Mouse (Mus musculus): ENCODE data around the gene Heatr1. TPM values are rescaled to one million over a fixed set of nuclear protein-coding genes. Genes with fewer than 3 reads are reported as not detected.

Gene Heatr1
- total and polyA plus RNA-seq, 3 experiments = 69.6 to 149 (median 92.3) TPM

GRCm38 (mm10) chr13:12433843-12434242 is 39.0 kb downstream of the Heatr1 start:
- dilution Hi-C loops (cut with MboI; ENCODE audit: extremely low pct_ligation_motif_present, extremely low pct_unique_long_range_greater_than_20kb, low sequenced_read_pairs) = no loop called here
- in situ Hi-C loops (cut with MboI; ENCODE audit: low pct_ligation_motif_present, low pct_unique_long_range_greater_than_20kb, low sequenced_read_pairs) = no loop called here
- H3K27me3 ChIP-seq (replicated peaks) = no peaks in the 10 kb centered on the region
- no peak overlapping the region for H3K4me3 ChIP-seq (replicated peaks in 1 of 3; ENCODE audit: low read depth in 2 of 3, low read length in 2 of 3, poor library complexity in 1 of 3)
- H3K9me3 ChIP-seq (replicated peaks; ENCODE audit: low read length) = no peaks in the 10 kb centered on the region
- H3K79me2 ChIP-seq (replicated peaks; ENCODE audit: control insufficient read depth, extremely low read depth, insufficient read depth, poor library complexity, severe bottlenecking) = 0 out of 2 replicates have a peak, but pooled peaks cover 2% of the 10 kb centered on the region
- H3K4me2 ChIP-seq (ENCODE audit: insufficient read depth, low read depth, poor library complexity, severe bottlenecking) = no peak overlapping the region
- H3K27ac ChIP-seq (ENCODE audit: insufficient read depth, low read depth) = no peak overlapping the region
- no peak for TF ChIP-seq POLR2AphosphoS2 (IDR thresholded peaks at IDR 0.05; ENCODE audit: low read depth, low read length)
- TF ChIP-seq CHD1 (IDR thresholded peaks at IDR 0.05; ENCODE audit: low read depth, low read length) = no peak
- TF ChIP-seq ZKSCAN1 (IDR thresholded peaks at IDR 0.05; ENCODE audit: borderline replicate concordance, low read depth, low read length) = no peak
- no peak for TF ChIP-seq E2F4 (IDR thresholded peaks at IDR 0.05; ENCODE audit: insufficient replicate concordance, low read depth, low read length)
- no peak for TF ChIP-seq MYC (IDR thresholded peaks at IDR 0.05; ENCODE audit: low read depth, low read length)
- no peak for TF ChIP-seq JUN (IDR thresholded peaks at IDR 0.05; ENCODE audit: insufficient read depth, low read depth, low read length)
- no peak for TF ChIP-seq POLR2A (IDR thresholded peaks at IDR 0.05; ENCODE audit: low read depth, low read length)
- no peak for TF ChIP-seq RAD21 (IDR thresholded peaks at IDR 0.05; ENCODE audit: low read depth, low read length)
- TF ChIP-seq BHLHE40 (IDR thresholded peaks at IDR 0.05; ENCODE audit: low read depth, low read length) = no peak
- no peak for TF ChIP-seq TCF12 (IDR thresholded peaks at IDR 0.05; ENCODE audit: low read depth, low read length)
- H3K4me1 ChIP-seq (ENCODE audit: control insufficient read depth in 1 of 2, insufficient read depth in 2 of 2) = no peaks in the 10 kb centered on the region
- peaks cover 80 to 98% of the 10 kb centered on the region in 2 experiments for H3K36me3 ChIP-seq (replicated peaks in 1 of 2; ENCODE audit: control insufficient read depth in 1 of 2, insufficient read depth in 1 of 2, low read length in 1 of 2)
- no peak for DNase-seq (ENCODE audit: extremely low read depth)
- no peak overlapping the region for H3K9ac ChIP-seq (ENCODE audit: insufficient read depth, low read depth)

- 0 out of 2 replicates have a peak, but pooled peaks cover 2% of the 10 kb centered on the region for H3K79me2 ChIP-seq (replicated peaks; ENCODE audit: control insufficient read depth, extremely low read depth, insufficient read depth, poor library complexity, severe bottlenecking)
- DNase-seq (ENCODE audit: extremely low read depth) = no peak
- no peak overlapping the region for H3K9ac ChIP-seq (ENCODE audit: insufficient read depth, low read depth)
- H3K4me2 ChIP-seq (ENCODE audit: insufficient read depth, low read depth, poor library complexity, severe bottlenecking) = no peak overlapping the region
- in situ Hi-C loops (cut with MboI; ENCODE audit: low pct_ligation_motif_present, low pct_unique_long_range_greater_than_20kb, low sequenced_read_pairs) (no loop called here), dilution Hi-C loops (cut with MboI; ENCODE audit: extremely low pct_ligation_motif_present, extremely low pct_unique_long_range_greater_than_20kb, low sequenced_read_pairs) (no loop called here)
- TF ChIP-seq MYC (IDR thresholded peaks at IDR 0.05; ENCODE audit: low read depth, low read length) (no peak), SIN3A (IDR thresholded peaks at IDR 0.05; ENCODE audit: low read length) (no peak), TCF12 (IDR thresholded peaks at IDR 0.05; ENCODE audit: low read depth, low read length) (no peak), RAD21 (IDR thresholded peaks at IDR 0.05; ENCODE audit: low read depth, low read length) (no peak), USF2 (conservative IDR thresholded peaks at IDR 0.05; ENCODE audit: low read depth, low read length) (no peak), KAT2A (IDR thresholded peaks at IDR 0.05; ENCODE audit: insufficient replicate concordance, low read length) (no peak), MAX (IDR thresholded peaks at IDR 0.05; ENCODE audit: low read length) (no peak), SMC3 (IDR thresholded peaks at IDR 0.05; ENCODE audit: low read depth, low read length) (no peak), BHLHE40 (IDR thresholded peaks at IDR 0.05; ENCODE audit: low read depth, low read length) (no peak), HCFC1 (IDR thresholded peaks at IDR 0.05; ENCODE audit: low read depth, low read length) (no peak), ETS1 (conservative IDR thresholded peaks at IDR 0.05; ENCODE audit: low read depth, low read length) (no peak), MAFK (IDR thresholded peaks at IDR 0.05; ENCODE audit: insufficient replicate concordance, low read length) (no peak)
- H3K9me3 ChIP-seq (replicated peaks; ENCODE audit: low read length) = no peaks in the 10 kb centered on the region
- H3K4me1 ChIP-seq (ENCODE audit: control insufficient read depth in 1 of 2, insufficient read depth in 2 of 2) = no peaks in the 10 kb centered on the region
- peaks cover 67 to 80% of the 10 kb centered on the region in 2 experiments for H3K36me3 ChIP-seq (replicated peaks in 1 of 2; ENCODE audit: control insufficient read depth in 1 of 2, insufficient read depth in 1 of 2, low read length in 1 of 2)
- H3K27me3 ChIP-seq (replicated peaks) = no peaks in the 10 kb centered on the region
- no peak overlapping the region for H3K4me3 ChIP-seq (replicated peaks in 1 of 3; ENCODE audit: low read depth in 2 of 3, low read length in 2 of 3, poor library complexity in 1 of 3)
- H3K27ac ChIP-seq (ENCODE audit: insufficient read depth, low read depth) = no peak overlapping the region
Observed at GRCm38 (mm10) chr13:12439586-12439985, 44.8 kb downstream of the Heatr1 start.

Measured in CH12.LX (cell line).